13 mouse cellular contexts compared by ENCODE assay signal in the genomic region with DNA sequence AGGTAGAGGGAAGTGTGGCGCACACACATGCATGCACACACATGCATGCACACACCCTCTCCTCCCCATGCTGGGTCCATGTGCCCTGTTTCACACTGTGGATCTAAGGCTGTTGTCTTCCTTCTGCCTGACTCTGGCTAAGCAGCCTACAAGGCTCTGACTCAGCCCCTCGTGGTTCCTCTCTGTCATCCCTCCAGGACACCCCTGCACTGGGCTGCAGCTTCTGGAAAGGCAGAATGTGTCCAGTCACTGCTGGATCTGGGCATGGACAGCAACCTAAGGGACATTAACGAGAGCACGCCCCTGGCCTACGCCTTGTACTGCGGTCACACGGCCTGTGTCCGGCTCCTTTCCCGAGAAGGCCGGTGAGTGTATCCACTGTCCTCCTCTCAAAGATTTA.
DNase-seq lines count a peak whose midpoint lies in the region; ATAC-seq and TF ChIP-seq lines count a peak whose summit lies in the region.
"Had no signal": no experiment of that assay in that cellular context is flagged by ENCODE, and none has a peak within 500 bp of the region (broad histone marks: within the 10 kb centered on the region; RNA-seq: fewer than 3 reads in every experiment).

No protein-coding gene starts in this region.

- TF ChIP-seq POLR2A in heart, adult 2 months (IDR thresholded peaks at IDR 0.05; ENCODE audit: insufficient read depth, low read depth, low read length) = no peak
- no peak for TF ChIP-seq POLR2A in bone marrow macrophage, adult 2 months (IDR thresholded peaks at IDR 0.05; ENCODE audit: borderline replicate concordance, low read depth, low read length)

- WGBS in heart, adult 2 months = 78% methylated on average over 10 of the region's 10 CpGs
- WGBS in heart, embryonic 11.5 days (ENCODE audit: insufficient replicate concordance) = 86% methylated on average over 10 of the region's 10 CpGs
- WGBS in heart, postnatal 0 days = 79% methylated on average over 10 of the region's 10 CpGs
- WGBS in forebrain, embryonic 12.5 days = 91% methylated on average over 10 of the region's 10 CpGs
- 91% methylated on average over 10 of the region's 10 CpGs for WGBS in forebrain, postnatal 0 days

- no peak overlapping the region for H3K4me2 ChIP-seq in heart, embryonic 11.5 days
- no peak overlapping the region for H3K4me2 ChIP-seq in heart, postnatal 0 days (ENCODE audit: low read depth, low read length)
- no peak overlapping the region for H3K4me2 ChIP-seq in forebrain, embryonic 12.5 days
- no peak overlapping the region for H3K4me2 ChIP-seq in forebrain, postnatal 0 days (ENCODE audit: low read depth)
- H3K4me2 ChIP-seq: forebrain, embryonic 13.5 days; liver, embryonic 13.5 days had no signal

- H3K9me3 ChIP-seq in heart, embryonic 11.5 days (replicated peaks; ENCODE audit: control insufficient read depth, low read length) = no peaks in the 10 kb centered on the region
- H3K9me3 ChIP-seq in heart, postnatal 0 days (replicated peaks; ENCODE audit: control insufficient read depth, low read length) = no peaks in the 10 kb centered on the region
- H3K9me3 ChIP-seq in forebrain, embryonic 12.5 days = no peaks in the 10 kb centered on the region
- H3K9me3 ChIP-seq in forebrain, postnatal 0 days (ENCODE audit: low read length) = no peaks in the 10 kb centered on the region
- H3K9me3 ChIP-seq: forebrain, embryonic 13.5 days; liver, embryonic 13.5 days had no signal

- no peak overlapping the region for H3K27ac ChIP-seq in heart, adult 2 months
- no peak overlapping the region for H3K27ac ChIP-seq in heart, embryonic 11.5 days (ENCODE audit: low read depth, low read length)
- H3K27ac ChIP-seq in bone marrow macrophage, adult 2 months (ENCODE audit: insufficient read depth, low read depth, low read length) = peak overlapping the region; percentile 84
- H3K27ac ChIP-seq in heart, postnatal 0 days (ENCODE audit: low read depth) = no peak overlapping the region
- no peak overlapping the region for H3K27ac ChIP-seq in forebrain, embryonic 12.5 days
- H3K27ac ChIP-seq in forebrain, postnatal 0 days (ENCODE audit: low read depth, low read length) = no peak overlapping the region
- H3K27ac ChIP-seq: forebrain, embryonic 13.5 days; liver, embryonic 13.5 days had no signal

- no peak for TF ChIP-seq CTCF in heart, adult 2 months (IDR thresholded peaks at IDR 0.05)
- TF ChIP-seq CTCF in bone marrow macrophage, adult 2 months (IDR thresholded peaks at IDR 0.05; ENCODE audit: low read depth, low read length) = no peak
- TF ChIP-seq CTCF in heart, postnatal 0 days (IDR thresholded peaks at IDR 0.05; ENCODE audit: low read depth) = no peak
- no peak for TF ChIP-seq CTCF in forebrain, postnatal 0 days (IDR thresholded peaks at IDR 0.05; ENCODE audit: low read depth)

- peaks cover 5% of the 10 kb centered on the region for H3K4me1 ChIP-seq in heart, adult 2 months (ENCODE audit: control insufficient read depth, insufficient read depth, low read length)
- no peaks in the 10 kb centered on the region for H3K4me1 ChIP-seq in heart, embryonic 11.5 days (ENCODE audit: control insufficient read depth, insufficient read depth, low read length)
- H3K4me1 ChIP-seq in bone marrow macrophage, adult 2 months (ENCODE audit: control insufficient read depth, insufficient read depth, low read length) = peaks cover 42% of the 10 kb centered on the region
- 0 out of 2 replicates have a peak, but pooled peaks cover 4% of the 10 kb centered on the region for H3K4me1 ChIP-seq in heart, postnatal 0 days (ENCODE audit: control insufficient read depth, insufficient read depth)
- peaks cover 10% of the 10 kb centered on the region for H3K4me1 ChIP-seq in forebrain, embryonic 12.5 days
- no peaks in the 10 kb centered on the region for H3K4me1 ChIP-seq in forebrain, postnatal 0 days (ENCODE audit: insufficient read depth)
- H3K4me1 ChIP-seq: forebrain, embryonic 13.5 days; liver, embryonic 13.5 days had no signal

- intact Hi-C loops in heart, adult 2 months (cut with DNase I) = no loop called here

- peak; percentile 53 to 66 for DNase-seq in heart, adult 2 months
- DNase-seq in 3T3-L1 (ENCODE audit: low read depth, low spot score) = peak; percentile 95
- DNase-seq in heart, postnatal 0 days (ENCODE audit: low spot score) = no peak
- DNase-seq in forebrain, postnatal 0 days = no peak
- no peak for DNase-seq in spleen, postnatal 36 days (ENCODE audit: low spot score in 2 of 2)
- DNase-seq: cerebellum, postnatal 10 days; liver, embryonic 13.5 days; midbrain, embryonic 14.5 days had no signal

- H3K4me3 ChIP-seq in heart, adult 2 months = no peak overlapping the region
- H3K4me3 ChIP-seq in heart, embryonic 11.5 days (ENCODE audit: low read depth, low read length) = no peak overlapping the region
- peak overlapping the region; percentile 37 for H3K4me3 ChIP-seq in bone marrow macrophage, adult 2 months (ENCODE audit: insufficient read depth, low read length)
- H3K4me3 ChIP-seq in heart, postnatal 0 days (ENCODE audit: low read depth, low read length) = no peak overlapping the region
- H3K4me3 ChIP-seq in forebrain, embryonic 12.5 days (replicated peaks) = no peak overlapping the region
- H3K4me3 ChIP-seq in forebrain, postnatal 0 days (ENCODE audit: low read depth, low read length) = no peak overlapping the region
- H3K4me3 ChIP-seq: forebrain, embryonic 13.5 days; liver, embryonic 13.5 days had no signal

- no peaks in the 10 kb centered on the region for H3K79me2 ChIP-seq in heart, adult 2 months (replicated peaks; ENCODE audit: control insufficient read depth, insufficient read depth, low read length)

- H3K27me3 ChIP-seq in heart, adult 2 months (ENCODE audit: control insufficient read depth, insufficient read depth, low read length) = no peaks in the 10 kb centered on the region
- no peaks in the 10 kb centered on the region for H3K27me3 ChIP-seq in heart, embryonic 11.5 days (ENCODE audit: control insufficient read depth, insufficient read depth, low read length)
- H3K27me3 ChIP-seq in heart, postnatal 0 days (ENCODE audit: control insufficient read depth, insufficient read depth, low read length) = no peaks in the 10 kb centered on the region
- no peaks in the 10 kb centered on the region for H3K27me3 ChIP-seq in forebrain, embryonic 12.5 days
- H3K27me3 ChIP-seq in forebrain, postnatal 0 days (ENCODE audit: insufficient read depth, low read length) = no peaks in the 10 kb centered on the region
- H3K27me3 ChIP-seq: forebrain, embryonic 13.5 days; liver, embryonic 13.5 days had no signal

- ATAC-seq in heart, embryonic 11.5 days (replicated peaks; ENCODE audit: insufficient number of reproducible peaks, low FRiP score, low TSS enrichment) = no peak
- peak; percentile 20; the same call in 1 of the 2 replicates for ATAC-seq in heart, postnatal 0 days (ENCODE audit: insufficient read depth, low read depth)
- ATAC-seq in forebrain, embryonic 12.5 days (ENCODE audit: low FRiP score) = no peak
- ATAC-seq in forebrain, postnatal 0 days = no peak
- ATAC-seq: activated CD4-positive, CD25-positive, alpha-beta regulatory T cell, adult 4 months; forebrain, embryonic 13.5 days had no signal

- peaks cover 2% of the 10 kb centered on the region; the same call in 1 of the 2 replicates for H3K36me3 ChIP-seq in heart, adult 2 months (ENCODE audit: control insufficient read depth, insufficient read depth, low read length)
- H3K36me3 ChIP-seq in heart, embryonic 11.5 days (ENCODE audit: control insufficient read depth, insufficient read depth, low read length) = no peaks in the 10 kb centered on the region
- no peaks in the 10 kb centered on the region for H3K36me3 ChIP-seq in heart, postnatal 0 days (replicated peaks; ENCODE audit: control insufficient read depth, insufficient read depth, low read length)
- H3K36me3 ChIP-seq in forebrain, embryonic 12.5 days (replicated peaks) = no peaks in the 10 kb centered on the region
- no peaks in the 10 kb centered on the region; the same call in 1 of the 2 replicates for H3K36me3 ChIP-seq in forebrain, postnatal 0 days (ENCODE audit: insufficient read depth)
- H3K36me3 ChIP-seq: liver, embryonic 13.5 days had no signal

- no peak for TF ChIP-seq EP300 in heart, adult 2 months (IDR thresholded peaks at IDR 0.05; ENCODE audit: insufficient read depth, low read depth, low read length)
- no peak for TF ChIP-seq EP300 in heart, postnatal 0 days (IDR thresholded peaks at IDR 0.05; ENCODE audit: low read depth)

- H3K9ac ChIP-seq in heart, adult 2 months (ENCODE audit: low read depth, low read length) = no peak overlapping the region
- H3K9ac ChIP-seq in heart, embryonic 11.5 days (ENCODE audit: low read depth, low read length) = no peak overlapping the region
- H3K9ac ChIP-seq in heart, postnatal 0 days (replicated peaks; ENCODE audit: low read depth, low read length) = no peak overlapping the region
- H3K9ac ChIP-seq in forebrain, embryonic 12.5 days = no peak overlapping the region
- H3K9ac ChIP-seq in forebrain, postnatal 0 days = no peak overlapping the region
- H3K9ac ChIP-seq: forebrain, embryonic 13.5 days; liver, embryonic 13.5 days had no signal

Comparison
In these comparisons a context has a peak if more than half of its experiments do, and no peak if none do; other contexts are left out.
1. DNase-seq: peak in heart, adult 2 months (2 of 2) and 3T3-L1 (single experiment); none in heart, postnatal 0 days (single experiment), forebrain, postnatal 0 days (single experiment) and spleen, postnatal 36 days (0 of 2).